Mouse (Mus musculus) midbrain, embryonic 14.5 days (tissue): ENCODE measurements around the gene Odf4. TPM values are rescaled to one million over a fixed set of nuclear protein-coding genes. Genes with fewer than 3 reads are reported as not detected.

ENCODE experiments used
- ATAC-seq: fragments of 200-750 bp; cut with Nextera tagmentation; 2 replicates; pipeline ENCODE4 v1.8.0; 2017; ENCODE audit warnings: moderate number of reproducible peaks, moderate library complexity; ENCODE audit not compliant: low FRiP score, low TSS enrichment
- DNase-seq: peaks from one replicate; pipeline ENCODE4 v3.0.0-alpha.2; 2015
- H3K27ac ChIP-seq: fragments of 300-500 bp; sonication (generic); replicated peaks from 2 replicates; pipeline ENCODE4 v1.5.1; 2014; ENCODE audit warnings: mild to moderate bottlenecking, low read depth, low read length, moderate library complexity
- H3K27me3 ChIP-seq: fragments of 300-500 bp; sonication (generic); 2 replicates; pipeline ENCODE4 v1.6.1; 2014; ENCODE audit warnings: low read length, control low read depth, mixed read lengths; ENCODE audit not compliant: control insufficient read depth, insufficient read depth
- H3K36me3 ChIP-seq: fragments of 300-500 bp; sonication (generic); 2 replicates; pipeline ENCODE4 v1.6.1; 2014; ENCODE audit warnings: low read length, control low read depth; ENCODE audit not compliant: control insufficient read depth, insufficient read depth
- H3K4me1 ChIP-seq: fragments of 300-500 bp; sonication (generic); 2 replicates; pipeline ENCODE4 v1.6.1; 2014; ENCODE audit warnings: mild to moderate bottlenecking, antibody characterized with exemption, low read length, control low read depth; ENCODE audit not compliant: control insufficient read depth, insufficient read depth
- H3K4me2 ChIP-seq: fragments of 300-500 bp; sonication (generic); 2 replicates; pipeline ENCODE4 v1.6.1; 2014; ENCODE audit warnings: mild to moderate bottlenecking, low read length, moderate library complexity
- H3K4me3 ChIP-seq: fragments of 300-500 bp; sonication (generic); replicated peaks from 2 replicates; pipeline ENCODE4 v1.5.1; 2014; ENCODE audit warnings: low read depth, low read length
- H3K9ac ChIP-seq: fragments of 300-500 bp; sonication (generic); replicated peaks from 2 replicates; pipeline ENCODE4 v1.6.1; 2014; ENCODE audit warnings: mild to moderate bottlenecking, low read length, moderate library complexity
- H3K9me3 ChIP-seq: fragments of 300-500 bp; sonication (generic); 2 replicates; pipeline ENCODE4 v1.6.1; 2016; ENCODE audit warnings: low read length, control low read depth, mixed read lengths; ENCODE audit not compliant: control insufficient read depth
- WGBS: fragments of 180-500 bp; shearing (Covaris S2); extraction: QIAGEN DNeasy Blood & Tissue Kit; methylation state at CpG from one replicate; pipeline ENCODE4 v1.1.7; 2014; 5-methylcytosine and 5-hydroxymethylcytosine counted together
- polyA plus RNA-seq: library from polyadenylated mRNA; unstranded; fragments of >200 nt; fragmentation: Nextera tagmentation; extraction: Ambion mirVana; gene quantifications from 2 replicates; pipeline ENCODE4 v1.2.1, GENCODE M21; 2014

Gene Odf4
- polyA plus RNA-seq, 1 experiment from 2014 or later, result 0.53 TPM

GRCm38 (mm10) chr11:68914566-68914965, 12.3 kb downstream of the Odf4 start:
- no peak for DNase-seq
- 93% methylated on average over 4 of the region's 4 CpGs for WGBS
- ATAC-seq, result no peak

GRCm38 (mm10) chr11:68911531-68912177, 15.2 kb downstream of the Odf4 start:
- H3K9me3 ChIP-seq, result no peaks in the 10 kb centered on the region
- ATAC-seq (no peak), DNase-seq (peak; percentile 8)
- H3K4me3 ChIP-seq, result no peak overlapping the region
- no peaks in the 10 kb centered on the region for H3K27me3 ChIP-seq
- H3K9ac ChIP-seq, result no peak overlapping the region
- no peak overlapping the region for H3K4me2 ChIP-seq
- H3K27ac ChIP-seq, result no peak overlapping the region
- 78% methylated on average over 14 of the region's 14 CpGs for WGBS
- peaks cover 10% of the 10 kb centered on the region for H3K36me3 ChIP-seq
- H3K4me1 ChIP-seq, result no peaks in the 10 kb centered on the region

More at GRCm38 (mm10) chr11:68914566-68914965, 12.3 kb downstream of the Odf4 start:
- Histone ChIP-seq H3K9ac (no peak overlapping the region), H3K36me3 (no peaks in the 10 kb centered on the region), H3K4me3 (no peak overlapping the region), H3K4me1 (no peaks in the 10 kb centered on the region), H3K27me3 (no peaks in the 10 kb centered on the region), H3K27ac (no peak overlapping the region), H3K4me2 (no peak overlapping the region), H3K9me3 (no peaks in the 10 kb centered on the region)

- Histone ChIP-seq H3K27ac (no peak overlapping the region), H3K36me3 (peaks cover 37% of the 10 kb centered on the region), H3K4me1 (no peaks in the 10 kb centered on the region), H3K9me3 (no peaks in the 10 kb centered on the region), H3K9ac (no peak overlapping the region), H3K4me2 (no peak overlapping the region), H3K4me3 (no peak overlapping the region), H3K27me3 (no peaks in the 10 kb centered on the region)
- no peak for DNase-seq
- WGBS, result 48% methylated on average over 7 of the region's 7 CpGs
- no peak for ATAC-seq
Observed at GRCm38 (mm10) chr11:68908846-68909503, 17.9 kb downstream of the Odf4 start.

GRCm38 (mm10) chr11:68907251-68907650, 19.6 kb downstream of the Odf4 start:
- H3K27ac ChIP-seq, result no peak overlapping the region
- peaks cover 51% of the 10 kb centered on the region for H3K36me3 ChIP-seq
- H3K4me3 ChIP-seq, result no peak overlapping the region
- 86% methylated on average over 3 of the region's 3 CpGs for WGBS
- no peaks in the 10 kb centered on the region for H3K27me3 ChIP-seq
- DNase-seq (no peak), ATAC-seq (no peak)
- H3K9me3 ChIP-seq, result no peaks in the 10 kb centered on the region
- H3K9ac ChIP-seq, result no peak overlapping the region
- H3K4me1 ChIP-seq, result peaks cover 6% of the 10 kb centered on the region
- no peak overlapping the region for H3K4me2 ChIP-seq

- ATAC-seq, result no peak
- no peak for DNase-seq
- WGBS, result 82% methylated on average over 4 of the region's 4 CpGs
- no peak overlapping the region for H3K27ac ChIP-seq
- H3K9ac ChIP-seq, result no peak overlapping the region
- peaks cover 51% of the 10 kb centered on the region for H3K36me3 ChIP-seq
- H3K4me2 ChIP-seq, result no peak overlapping the region
- H3K4me3 ChIP-seq, result no peak overlapping the region
- H3K9me3 ChIP-seq, result no peaks in the 10 kb centered on the region
- no peaks in the 10 kb centered on the region for H3K27me3 ChIP-seq
- peaks cover 6% of the 10 kb centered on the region for H3K4me1 ChIP-seq
Observed at GRCm38 (mm10) chr11:68906461-68906790, 20.5 kb downstream of the Odf4 start.

GRCm38 (mm10) chr11:68905665-68906460, 21.0 kb downstream of the Odf4 start:
- Histone ChIP-seq H3K4me1 (peaks cover 6% of the 10 kb centered on the region), H3K4me3 (no peak overlapping the region), H3K27ac (no peak overlapping the region), H3K9me3 (no peaks in the 10 kb centered on the region), H3K27me3 (no peaks in the 10 kb centered on the region), H3K9ac (no peak overlapping the region), H3K4me2 (no peak overlapping the region), H3K36me3 (peaks cover 51% of the 10 kb centered on the region)
- DNase-seq, result no peak
- WGBS, result 90% methylated on average over 9 of the region's 9 CpGs
- no peak for ATAC-seq

GRCm38 (mm10) chr11:68905138-68905531, 21.7 kb downstream of the Odf4 start:
- ATAC-seq (no peak), DNase-seq (no peak)
- Histone ChIP-seq H3K9ac (no peak overlapping the region), H3K4me3 (no peak overlapping the region), H3K4me2 (no peak overlapping the region), H3K27ac (no peak overlapping the region), H3K4me1 (peaks cover 6% of the 10 kb centered on the region), H3K36me3 (peaks cover 51% of the 10 kb centered on the region), H3K9me3 (no peaks in the 10 kb centered on the region), H3K27me3 (no peaks in the 10 kb centered on the region)
- 94% methylated on average over 3 of the region's 3 CpGs for WGBS

GRCm38 (mm10) chr11:68904375-68905137, 22.3 kb downstream of the Odf4 start:
- Histone ChIP-seq H3K9ac (no peak overlapping the region), H3K4me1 (peaks cover 6% of the 10 kb centered on the region), H3K27ac (no peak overlapping the region), H3K4me2 (no peak overlapping the region), H3K4me3 (no peak overlapping the region), H3K27me3 (no peaks in the 10 kb centered on the region), H3K9me3 (no peaks in the 10 kb centered on the region), H3K36me3 (peaks cover 51% of the 10 kb centered on the region)
- 82% methylated on average over 8 of the region's 8 CpGs for WGBS
- ATAC-seq (no peak), DNase-seq (peak; percentile 93)
